Mouse (Mus musculus) layer of hippocampus, adult 6 months (tissue): ENCODE data around the gene Asap2. TPM values are rescaled to one million over a fixed set of nuclear protein-coding genes. Genes with fewer than 3 reads are reported as not detected.

ENCODE experiments used
- long read RNA-seq, 2 experiments: library from polyadenylated mRNA; unstranded; transcript quantifications; one replicate each; pipeline ENCODE4 v2.0.0; 2019 to 2020
- polyA plus RNA-seq: library from polyadenylated mRNA; unstranded; fragments of <200 nt; fragmentation: Nextera tagmentation; gene quantifications from 2 replicates; pipeline ENCODE4 v1.2.3, GENCODE M21; 2021

Asap2 gene
- polyA plus RNA-seq: 8.7 and 10.7 TPM in 2 replicates
- long read RNA-seq, experiment 1, partial matches to known transcripts: 21 of 28 reads
- long read RNA-seq, experiment 1, other reads (novel, unspliced or antisense): 7 of 28 reads
- long read RNA-seq, experiment 2, partial matches to known transcripts: 13 of 36 reads
- long read RNA-seq, experiment 2, other reads (novel, unspliced or antisense): 21 of 36 reads

GRCm38 (mm10) chr12:20990132-20990531, at the start of gene Asap2:
Gene Asap2, plus strand, starts transcription at chr12:20990459.

GRCm38 (mm10) chr12:21284761-21285441, 294.6 kb downstream of the Asap2 start, which contains the start of gene Cpsf3:
Gene Cpsf3, plus strand, starts transcription at chr12:21285391.

GRCm38 (mm10) chr12:21286243-21286622, 296.0 kb downstream of the Asap2 start, which contains the start of gene Itgb1bp1:
Gene Itgb1bp1, minus strand, starts transcription at chr12:21286284.

GRCm38 (mm10) chr12:21315923-21316868, 325.9 kb downstream of the Asap2 start, which contains the start of gene Iah1:
Gene Iah1, plus strand, starts transcription at chr12:21316389.

